Mouse (Mus musculus): ENCODE data around the gene Lmtk3. TPM values are rescaled to one million over a fixed set of nuclear protein-coding genes. Genes with fewer than 3 reads are reported as not detected.
A peak's percentile ranks its signal among the peaks of the same experiment; 100 is the strongest.

Gene Lmtk3
- polyA plus RNA-seq, 1 experiment, result 1.9 TPM

GRCm38 (mm10) chr7:45797661-45798510, 14.3 kb downstream of the Lmtk3 start:
- H3K4me1 ChIP-seq (ENCODE audit: control insufficient read depth, insufficient read depth, insufficient read length, low read length), result peaks cover 22% of the 10 kb centered on the region
- peaks cover 8% of the 10 kb centered on the region for H3K27me3 ChIP-seq (ENCODE audit: control insufficient read depth, insufficient read depth, low read length)
- TF ChIP-seq CTCF (IDR thresholded peaks at IDR 0.05; ENCODE audit: extremely low read depth, insufficient read length, insufficient replicate concordance, low read depth, low read length) (no peak), POLR2A (IDR thresholded peaks at IDR 0.05; ENCODE audit: low read depth, low read length) (no peak)
- H3K36me3 ChIP-seq (ENCODE audit: control insufficient read depth, insufficient read depth, low read length), result no peaks in the 10 kb centered on the region
- H3K27ac ChIP-seq (ENCODE audit: insufficient read depth, low read depth, low read length), result no peak overlapping the region
- H3K4me3 ChIP-seq (ENCODE audit: low read depth, low read length), result peak overlapping the region; percentile 74
- 4% methylated on average over 60 of the region's 60 CpGs for whole genome bisulfite sequencing

GRCm38 (mm10) chr7:45798511-45798836, 14.9 kb downstream of the Lmtk3 start:
- Histone ChIP-seq H3K27ac (ENCODE audit: insufficient read depth, low read depth, low read length) (peak overlapping the region; percentile 16; the same call in 1 of the 2 replicates), H3K4me3 (ENCODE audit: low read depth, low read length) (peak overlapping the region; percentile 74), H3K4me1 (ENCODE audit: control insufficient read depth, insufficient read depth, insufficient read length, low read length) (peaks cover 22% of the 10 kb centered on the region), H3K27me3 (ENCODE audit: control insufficient read depth, insufficient read depth, low read length) (peaks cover 8% of the 10 kb centered on the region), H3K36me3 (ENCODE audit: control insufficient read depth, insufficient read depth, low read length) (no peaks in the 10 kb centered on the region)
- WGBS, result 2% methylated on average over 19 of the region's 19 CpGs
- TF ChIP-seq CTCF (IDR thresholded peaks at IDR 0.05; ENCODE audit: extremely low read depth, insufficient read length, insufficient replicate concordance, low read depth, low read length) (no peak), POLR2A (IDR thresholded peaks at IDR 0.05; ENCODE audit: low read depth, low read length) (no peak)

- Histone ChIP-seq H3K27me3 (ENCODE audit: control insufficient read depth, insufficient read depth, low read length) (peaks cover 8% of the 10 kb centered on the region), H3K36me3 (ENCODE audit: control insufficient read depth, insufficient read depth, low read length) (no peaks in the 10 kb centered on the region), H3K4me3 (ENCODE audit: low read depth, low read length) (no peak overlapping the region), H3K4me1 (ENCODE audit: control insufficient read depth, insufficient read depth, insufficient read length, low read length) (peaks cover 22% of the 10 kb centered on the region), H3K27ac (ENCODE audit: insufficient read depth, low read depth, low read length) (peak overlapping the region; percentile 16; the same call in 1 of the 2 replicates)
- 36% methylated on average over 7 of the region's 7 CpGs for WGBS
- no peak for TF ChIP-seq CTCF (IDR thresholded peaks at IDR 0.05; ENCODE audit: extremely low read depth, insufficient read length, insufficient replicate concordance, low read depth, low read length)
- no peak for TF ChIP-seq POLR2A (IDR thresholded peaks at IDR 0.05; ENCODE audit: low read depth, low read length)
Measured at GRCm38 (mm10) chr7:45798931-45799330, 15.4 kb downstream of the Lmtk3 start.

GRCm38 (mm10) chr7:45800001-45800400, 16.5 kb downstream of the Lmtk3 start:
- H3K4me3 ChIP-seq (ENCODE audit: low read depth, low read length), result no peak overlapping the region
- WGBS, result 23% methylated on average over 7 of the region's 7 CpGs
- H3K27me3 ChIP-seq (ENCODE audit: control insufficient read depth, insufficient read depth, low read length), result peaks cover 8% of the 10 kb centered on the region
- no peaks in the 10 kb centered on the region for H3K36me3 ChIP-seq (ENCODE audit: control insufficient read depth, insufficient read depth, low read length)
- H3K27ac ChIP-seq (ENCODE audit: insufficient read depth, low read depth, low read length), result peak overlapping the region; percentile 2; the same call in 1 of the 2 replicates
- H3K4me1 ChIP-seq (ENCODE audit: control insufficient read depth, insufficient read depth, insufficient read length, low read length), result peaks cover 22% of the 10 kb centered on the region
- TF ChIP-seq POLR2A (IDR thresholded peaks at IDR 0.05; ENCODE audit: low read depth, low read length) (no peak), CTCF (IDR thresholded peaks at IDR 0.05; ENCODE audit: extremely low read depth, insufficient read length, insufficient replicate concordance, low read depth, low read length) (no peak)

GRCm38 (mm10) chr7:45800546-45801204, 17.1 kb downstream of the Lmtk3 start:
- WGBS, result 7% methylated on average over 25 of the region's 25 CpGs
- TF ChIP-seq CTCF (IDR thresholded peaks at IDR 0.05; ENCODE audit: extremely low read depth, insufficient read length, insufficient replicate concordance, low read depth, low read length) (no peak), POLR2A (IDR thresholded peaks at IDR 0.05; ENCODE audit: low read depth, low read length) (no peak)
- H3K4me1 ChIP-seq (ENCODE audit: control insufficient read depth, insufficient read depth, insufficient read length, low read length), result peaks cover 22% of the 10 kb centered on the region
- peaks cover 8% of the 10 kb centered on the region for H3K27me3 ChIP-seq (ENCODE audit: control insufficient read depth, insufficient read depth, low read length)
- peak overlapping the region; percentile 23 for H3K27ac ChIP-seq (ENCODE audit: insufficient read depth, low read depth, low read length)
- H3K4me3 ChIP-seq (ENCODE audit: low read depth, low read length), result peak overlapping the region; percentile 60
- no peaks in the 10 kb centered on the region for H3K36me3 ChIP-seq (ENCODE audit: control insufficient read depth, insufficient read depth, low read length)

GRCm38 (mm10) chr7:45801348-45801747, 17.8 kb downstream of the Lmtk3 start:
- peak overlapping the region; percentile 23 for H3K27ac ChIP-seq (ENCODE audit: insufficient read depth, low read depth, low read length)
- H3K27me3 ChIP-seq (ENCODE audit: control insufficient read depth, insufficient read depth, low read length), result peaks cover 8% of the 10 kb centered on the region
- TF ChIP-seq CTCF (IDR thresholded peaks at IDR 0.05; ENCODE audit: extremely low read depth, insufficient read length, insufficient replicate concordance, low read depth, low read length), result peak; percentile 100
- TF ChIP-seq POLR2A (IDR thresholded peaks at IDR 0.05; ENCODE audit: low read depth, low read length), result no peak
- H3K4me1 ChIP-seq (ENCODE audit: control insufficient read depth, insufficient read depth, insufficient read length, low read length), result peaks cover 22% of the 10 kb centered on the region
- 1% methylated on average over 12 of the region's 12 CpGs for WGBS
- H3K36me3 ChIP-seq (ENCODE audit: control insufficient read depth, insufficient read depth, low read length), result no peaks in the 10 kb centered on the region
- peak overlapping the region; percentile 60 for H3K4me3 ChIP-seq (ENCODE audit: low read depth, low read length)

- no peak overlapping the region for H3K27ac ChIP-seq (ENCODE audit: insufficient read depth, low read depth, low read length)
- H3K4me3 ChIP-seq (ENCODE audit: low read depth, low read length), result no peak overlapping the region
- 85% methylated on average over 6 of the region's 6 CpGs for WGBS
- peaks cover 11% of the 10 kb centered on the region for H3K36me3 ChIP-seq (ENCODE audit: control insufficient read depth, insufficient read depth, low read length)
- TF ChIP-seq CTCF (IDR thresholded peaks at IDR 0.05; ENCODE audit: extremely low read depth, insufficient read length, insufficient replicate concordance, low read depth, low read length) (no peak), POLR2A (IDR thresholded peaks at IDR 0.05; ENCODE audit: low read depth, low read length) (no peak)
- peaks cover 20% of the 10 kb centered on the region for H3K4me1 ChIP-seq (ENCODE audit: control insufficient read depth, insufficient read depth, insufficient read length, low read length)
- peaks cover 8% of the 10 kb centered on the region for H3K27me3 ChIP-seq (ENCODE audit: control insufficient read depth, insufficient read depth, low read length)
Measured at GRCm38 (mm10) chr7:45802551-45802950, 19.0 kb downstream of the Lmtk3 start.
